Mouse (Mus musculus) G1E (cell line): ENCODE results near the gene Ncor1.

Experiments used
- CTCF ChIP-seq: IDR thresholded peaks from 2 replicates; pipeline ENCODE4 v1.5.1; 2012; ENCODE audit warnings: low read depth, low read length, inconsistent platforms, mixed read lengths
- GATA1 ChIP-seq: IDR thresholded peaks from 2 replicates; pipeline ENCODE4 v1.6.1; 2012; ENCODE audit warnings: borderline replicate concordance, low read length, inconsistent platforms, mixed read lengths

DNA sequence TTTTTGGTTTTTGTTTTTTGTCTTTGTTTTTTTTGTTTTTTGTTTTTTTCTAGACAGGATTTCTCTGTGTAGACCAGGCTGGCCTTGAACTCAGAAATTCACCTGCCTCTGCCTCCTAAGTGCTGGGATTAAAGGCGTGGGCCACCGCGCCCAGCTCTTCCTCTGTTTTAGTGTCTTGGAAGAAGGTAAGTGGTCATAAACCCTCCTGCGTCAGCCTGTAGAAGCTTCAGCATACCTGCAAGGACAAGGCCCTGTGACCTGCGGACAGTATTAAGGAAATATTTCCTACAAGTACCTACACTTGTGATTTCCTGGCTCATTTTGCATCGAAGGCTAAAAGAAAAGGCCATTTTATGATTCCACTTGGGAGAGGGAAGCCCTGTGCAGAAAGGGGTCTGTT lies 35.4 kb upstream of the Ncor1 start:
- no peak for TF ChIP-seq CTCF
- TF ChIP-seq GATA1: no peak
